Mouse (Mus musculus) layer of hippocampus, adult 18-20 months (tissue): ENCODE measurements around the gene Gm815. TPM values are rescaled to one million over a fixed set of nuclear protein-coding genes. Genes with fewer than 3 reads are reported as not detected.

Experiments used
- DNase-seq, 2 experiments: peaks; one replicate each; pipeline ENCODE4 v3.0.0; 2022; ENCODE audit warnings: low spot score in 2 of 2
- total RNA-seq, 2 experiments: library from RNA; stranded (reverse); gene quantifications; 2 replicates each; pipeline ENCODE4 v1.2.3; 2021

Gm815 gene
- total RNA-seq, 2 experiments from 2014 or later = not detected

GRCm38 (mm10) chr19:26877180-26877775 is 8.4 kb upstream of the Gm815 start:
- DNase-seq = no peak

- DNase-seq = no peak
These were observed 5.8 kb upstream of the Gm815 start for GRCm38 (mm10) chr19:26879856-26880255.

- no peak for DNase-seq
These were observed 3.7 kb upstream of the Gm815 start for GRCm38 (mm10) chr19:26881866-26882427.

DNA sequence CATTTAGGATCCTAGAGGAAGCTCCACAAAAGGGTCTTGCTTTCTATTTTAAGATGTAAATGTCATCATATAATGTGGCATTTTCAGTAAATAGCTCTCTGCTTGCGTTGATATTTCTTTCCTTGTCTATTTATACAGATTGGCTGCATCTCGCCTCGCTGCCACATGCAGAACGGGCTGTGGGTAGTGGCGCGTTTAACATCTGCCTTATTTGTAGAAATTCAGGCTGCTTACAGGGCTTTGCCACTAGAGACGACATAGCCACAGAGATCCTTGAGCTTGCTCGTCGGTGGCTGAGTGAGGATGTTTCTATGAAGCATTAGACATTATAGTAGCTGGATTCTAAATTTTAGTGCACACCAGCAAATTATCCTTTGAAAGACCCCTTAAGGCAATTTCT is 2.5 kb downstream of the Gm815 start:
- peak; percentile 38 to 65 for DNase-seq

GRCm38 (mm10) chr19:26891306-26891964 is 5.8 kb downstream of the Gm815 start:
- peak in 1 of 2 experiments; percentile 15 for DNase-seq

- no peak for DNase-seq
These were observed 7.2 kb downstream of the Gm815 start for GRCm38 (mm10) chr19:26892861-26893260.

DNA sequence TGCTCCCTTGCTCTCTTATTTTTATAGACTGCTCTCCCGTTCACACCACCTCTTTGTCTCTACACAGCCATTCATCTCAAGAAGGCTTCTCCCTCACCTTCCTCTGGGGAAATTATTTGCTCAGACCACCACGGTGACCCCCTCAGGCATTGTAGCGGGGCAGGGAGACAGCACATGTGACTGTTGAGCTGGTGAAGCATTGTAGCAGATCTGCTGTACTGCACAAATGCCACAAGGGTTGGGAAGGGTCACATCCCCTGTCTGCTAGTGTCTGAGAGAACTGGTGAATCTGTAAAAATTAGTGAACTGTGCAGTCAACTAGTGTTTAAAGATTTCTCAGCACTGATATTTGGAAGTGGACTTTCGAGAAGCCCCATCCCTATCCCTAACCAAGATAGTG is 16.5 kb downstream of the Gm815 start:
- DNase-seq = no peak

GRCm38 (mm10) chr19:26914245-26914644 is 28.6 kb downstream of the Gm815 start:
- DNase-seq = no peak

GRCm38 (mm10) chr19:26920816-26921215 is 35.1 kb downstream of the Gm815 start:
- DNase-seq = no peak

DNA sequence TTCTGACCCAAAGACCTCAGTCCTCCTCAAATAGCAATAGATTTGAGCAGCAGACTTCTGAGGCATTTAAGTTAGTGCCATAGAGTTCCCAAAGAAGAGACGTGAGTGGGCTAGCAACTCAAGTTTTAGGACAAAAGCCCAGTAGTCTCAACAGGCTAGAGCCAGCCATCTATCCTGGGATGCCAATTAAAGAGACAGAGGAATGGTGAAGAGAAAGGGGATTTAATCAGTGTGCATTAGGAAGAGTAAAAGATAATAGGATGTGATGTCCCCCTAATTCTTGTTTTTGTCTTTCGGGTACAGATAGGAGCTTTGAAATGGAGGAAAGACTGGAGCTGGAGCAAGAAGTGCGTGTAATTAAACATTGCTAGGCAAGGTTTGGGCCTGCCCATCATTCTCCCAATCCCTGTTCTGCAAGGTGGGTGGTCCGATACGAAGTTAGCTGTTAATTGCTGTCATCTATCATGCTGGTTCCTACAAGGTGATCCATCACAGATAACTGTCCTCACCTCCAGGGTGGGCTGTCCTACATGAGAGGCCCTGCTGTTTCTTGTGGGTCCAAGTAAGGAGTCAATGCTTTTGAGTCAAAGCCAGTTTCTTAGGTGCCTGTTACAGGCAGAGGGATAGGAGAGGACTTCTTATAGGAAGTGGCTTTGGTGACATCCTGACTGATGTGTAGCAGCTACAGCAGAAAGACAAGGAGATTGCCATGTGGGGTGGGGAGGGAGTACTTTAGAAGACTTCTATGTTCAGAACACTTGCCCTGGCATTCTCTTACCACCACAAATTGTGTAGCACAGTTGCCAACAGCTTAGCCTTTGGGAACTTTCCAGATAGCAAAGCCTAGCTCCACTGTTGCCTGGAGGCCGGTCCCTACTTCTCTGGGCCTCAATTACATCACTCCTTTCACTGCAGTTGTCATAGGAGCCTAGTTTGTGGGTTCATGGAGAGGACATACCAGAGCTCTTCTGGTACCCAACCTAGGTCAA is 44.9 kb downstream of the Gm815 start:
- DNase-seq = no peak

DNA sequence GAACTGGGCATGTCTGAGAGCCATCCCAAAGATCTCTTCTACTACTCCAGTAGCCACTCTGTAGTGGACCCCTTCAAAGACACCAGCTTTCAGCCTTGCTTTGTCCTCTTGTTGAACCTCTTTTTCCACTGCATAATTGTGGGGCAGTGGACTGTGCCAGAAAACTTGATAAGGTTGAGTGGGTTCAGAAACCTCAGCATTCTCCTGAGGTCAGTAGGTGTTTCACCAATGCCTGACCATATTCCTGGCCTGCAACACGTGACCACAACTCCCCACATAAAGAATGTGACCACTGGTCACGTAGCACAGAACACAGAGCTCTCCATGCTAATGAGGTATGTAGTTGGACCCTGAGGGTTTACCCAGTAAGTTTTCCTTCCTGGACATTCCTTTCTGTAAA is 48.5 kb downstream of the Gm815 start:
- DNase-seq = no peak
